Mouse (Mus musculus) liver, embryonic 14.5 days (tissue): Measurements from ENCODE around the gene Asb18. TPM values are rescaled to one million over a fixed set of nuclear protein-coding genes. Genes with fewer than 3 reads are reported as not detected.

ENCODE experiments used
- ATAC-seq: fragments of 200-750 bp; cut with Nextera tagmentation; 2 replicates; pipeline ENCODE4 v1.8.0; 2017; ENCODE audit warnings: moderate number of reproducible peaks, mild to moderate bottlenecking, moderate library complexity; ENCODE audit not compliant: insufficient read depth
- DNase-seq, 3 experiments: peaks; one replicate each; pipeline ENCODE4 v3.0.0-alpha.2; 2012 to 2013; ENCODE audit warnings: low read depth in 3 of 3, low spot score in 3 of 3
- H3K27ac ChIP-seq: fragments of 300-500 bp; sonication (generic); 2 replicates; pipeline ENCODE4 v1.5.1; 2014; ENCODE audit warnings: moderate library complexity, mild to moderate bottlenecking, control low read depth, inconsistent platforms
- H3K27me3 ChIP-seq: fragments of 300-500 bp; sonication (generic); 2 replicates; pipeline ENCODE4 v1.6.1; 2014; ENCODE audit warnings: mild to moderate bottlenecking, low read length, moderate library complexity; ENCODE audit not compliant: control insufficient read depth, insufficient read depth
- H3K36me3 ChIP-seq: fragments of 300-500 bp; sonication (generic); replicated peaks from 2 replicates; pipeline ENCODE4 v1.6.1; 2014; ENCODE audit warnings: low read depth; ENCODE audit not compliant: control insufficient read depth, insufficient read depth
- H3K4me1 ChIP-seq, 2 experiments: fragments of 200-500 bp in 1 of 2; fragments of 300-500 bp in 1 of 2; sonication (generic) in 1 of 2; replicated peaks; 2 replicates each; pipeline ENCODE4 v1.6.1; 2012 to 2014; ENCODE audit warnings: antibody characterized with exemption in 1 of 2, inconsistent platforms in 1 of 2, low read length in 1 of 2; ENCODE audit not compliant: control insufficient read depth in 2 of 2, insufficient read depth in 2 of 2
- H3K4me2 ChIP-seq: fragments of 300-500 bp; sonication (generic); 2 replicates; pipeline ENCODE4 v1.6.1; 2014; ENCODE audit warnings: low read depth, mild to moderate bottlenecking, control low read depth, moderate library complexity
- H3K4me3 ChIP-seq, 2 experiments: fragments of 200-500 bp in 1 of 2; fragments of 300-500 bp in 1 of 2; sonication (generic) in 1 of 2; 2 replicates each; pipeline ENCODE4 v1.5.1; 2012 to 2014; ENCODE audit warnings: low read depth in 2 of 2, low read length in 2 of 2, mild to moderate bottlenecking in 2 of 2, control low read depth in 1 of 2, inconsistent platforms in 1 of 2, moderate library complexity in 1 of 2; ENCODE audit not compliant: insufficient read depth in 1 of 2
- H3K9ac ChIP-seq: fragments of 300-500 bp; sonication (generic); replicated peaks from 2 replicates; pipeline ENCODE4 v1.6.1; 2014; ENCODE audit warnings: mild to moderate bottlenecking, control low read depth, moderate library complexity
- H3K9me3 ChIP-seq: fragments of 300-500 bp; sonication (generic); 2 replicates; pipeline ENCODE4 v1.6.1; 2016; ENCODE audit warnings: low read length, mixed read lengths; ENCODE audit not compliant: control insufficient read depth
- CTCF ChIP-seq: IDR thresholded peaks from 2 replicates; pipeline ENCODE4 v1.5.1; 2016; ENCODE audit warnings: antibody characterized with exemption, low read depth, control low read depth
- EP300 ChIP-seq: IDR thresholded peaks from 2 replicates; pipeline ENCODE4 v1.6.1; 2016; ENCODE audit warnings: antibody characterized with exemption, low read depth
- WGBS: fragments of 180-500 bp; shearing (Covaris S2); extraction: QIAGEN DNeasy Blood & Tissue Kit; methylation state at CpG from one replicate; pipeline ENCODE4 v1.1.7; 2014; ENCODE audit not compliant: insufficient replicate concordance; 5-methylcytosine and 5-hydroxymethylcytosine counted together
- polyA plus RNA-seq, 2 experiments: library from polyadenylated mRNA; depleted of rRNA in 1 of 2; stranded (reverse) in 1 of 2; unstranded in 1 of 2; fragments of >200 nt; fragmentation: Nextera tagmentation in 1 of 2; extraction: Ambion mirVana in 1 of 2; gene quantifications; 2 replicates each; pipeline versions ENCODE4 v1.2.1 to v1.2.3; 2012 to 2014

Asb18 gene
- polyA plus RNA-seq, 2 experiments, result not detected

DNA sequence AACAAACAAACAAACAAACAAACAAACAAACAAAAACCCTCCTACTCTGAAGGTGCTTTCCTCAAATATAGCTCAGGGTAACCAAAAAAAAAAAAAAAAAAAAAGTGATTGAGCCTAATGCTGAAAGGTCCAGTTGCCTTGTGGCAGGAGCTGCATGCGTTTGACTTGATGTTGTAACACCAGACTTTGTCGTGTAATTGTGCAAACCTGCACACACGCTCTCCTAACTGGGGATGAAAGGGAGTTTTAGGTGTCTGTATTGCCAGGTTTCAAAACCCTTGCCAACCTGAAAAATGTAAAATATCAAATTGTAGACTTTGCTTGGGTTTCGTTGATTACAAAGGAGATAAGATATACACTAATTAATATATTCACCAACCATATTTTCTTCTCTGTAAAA is 100.9 kb downstream of the Asb18 start:
- Histone ChIP-seq H3K36me3 (no peaks in the 10 kb centered on the region), H3K27me3 (peaks cover 2% of the 10 kb centered on the region), H3K9ac (no peak overlapping the region), H3K9me3 (no peaks in the 10 kb centered on the region), H3K4me2 (no peak overlapping the region), H3K4me1 (no peaks in the 10 kb centered on the region), H3K27ac (no peak overlapping the region), H3K4me3 (no peak overlapping the region)
- DNase-seq (no peak), ATAC-seq (no peak)
- TF ChIP-seq EP300 (no peak), CTCF (no peak)
- WGBS, result 60% methylated on average over 4 of the region's 4 CpGs

DNA sequence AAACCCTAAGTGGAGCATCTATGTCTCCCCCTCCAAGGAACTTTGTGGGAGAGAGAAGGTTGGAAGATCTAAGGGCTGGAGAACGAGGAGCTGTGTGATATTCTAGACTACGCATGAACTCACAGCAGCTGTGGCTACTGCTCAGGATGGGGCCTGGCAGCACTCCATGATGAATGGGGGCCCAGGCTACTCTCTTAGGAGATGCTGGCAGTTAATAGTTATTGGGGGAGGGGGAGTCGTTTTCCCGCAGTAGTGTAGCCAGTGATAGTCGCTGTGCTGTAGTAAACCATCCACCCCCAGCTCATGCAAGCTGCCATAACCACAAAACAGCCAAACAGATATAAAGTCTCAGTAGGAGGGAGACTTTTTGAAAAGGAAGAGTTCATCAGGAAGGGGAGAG is 102.1 kb downstream of the Asb18 start:
- ATAC-seq (no peak), DNase-seq (no peak)
- Histone ChIP-seq H3K4me2 (no peak overlapping the region), H3K4me1 (no peaks in the 10 kb centered on the region), H3K36me3 (no peaks in the 10 kb centered on the region), H3K4me3 (no peak overlapping the region), H3K9me3 (no peaks in the 10 kb centered on the region), H3K27ac (no peak overlapping the region), H3K27me3 (no peaks in the 10 kb centered on the region), H3K9ac (no peak overlapping the region)
- WGBS, result 44% methylated on average over 5 of the region's 5 CpGs
- no peak for TF ChIP-seq CTCF
- TF ChIP-seq EP300, result no peak

DNA sequence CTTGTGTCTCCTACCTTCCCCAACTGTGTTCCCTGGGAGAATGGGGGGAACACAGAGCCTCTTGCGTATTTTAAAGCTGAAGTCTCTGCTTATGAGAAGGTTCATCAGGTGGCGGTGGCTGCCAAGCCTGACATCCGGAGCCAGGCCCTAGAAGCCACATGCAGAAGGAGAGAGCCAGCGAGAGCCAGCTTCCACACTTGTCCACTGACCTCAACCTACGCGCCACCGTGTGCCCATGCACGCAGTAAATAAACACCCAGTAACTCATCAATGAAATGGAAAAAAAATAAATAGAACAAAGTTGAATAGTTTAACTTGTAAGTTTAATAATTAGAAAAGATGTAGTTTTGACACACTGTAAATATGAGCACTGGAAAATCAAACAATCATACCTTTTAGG is 104.7 kb downstream of the Asb18 start:
- Histone ChIP-seq H3K9ac (no peak overlapping the region), H3K27me3 (no peaks in the 10 kb centered on the region), H3K9me3 (no peaks in the 10 kb centered on the region), H3K36me3 (no peaks in the 10 kb centered on the region), H3K4me3 (no peak overlapping the region), H3K4me1 (no peaks in the 10 kb centered on the region), H3K4me2 (no peak overlapping the region), H3K27ac (no peak overlapping the region)
- no peak for DNase-seq
- WGBS, result 76% methylated on average over 8 of the region's 8 CpGs
- no peak for TF ChIP-seq EP300
- TF ChIP-seq CTCF, result no peak
- ATAC-seq, result no peak

DNA sequence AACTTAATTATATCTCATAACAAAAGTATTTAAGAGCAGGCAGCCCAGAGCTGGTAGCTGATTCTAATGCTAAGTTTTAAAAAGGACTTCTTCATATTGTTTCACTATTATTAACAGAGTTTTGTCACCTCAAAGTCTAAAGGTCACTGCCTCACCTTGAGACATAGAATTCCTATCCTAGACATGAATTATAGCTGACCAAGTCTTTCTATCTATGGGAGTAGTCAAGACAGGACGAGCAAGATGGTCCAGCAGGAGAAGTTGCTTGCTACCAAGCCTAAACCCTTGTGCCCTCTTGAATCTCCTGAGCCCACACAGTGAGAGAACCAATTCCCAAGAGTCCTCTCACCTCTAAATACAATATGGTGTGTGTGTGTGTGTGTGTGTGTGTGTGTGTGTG is 111.8 kb downstream of the Asb18 start:
- WGBS, result 45% methylated on average over 1 of the region's 1 CpGs
- ATAC-seq (no peak), DNase-seq (no peak)
- no peak for TF ChIP-seq CTCF
- TF ChIP-seq EP300, result no peak
- H3K9ac ChIP-seq, result no peak overlapping the region
- no peaks in the 10 kb centered on the region for H3K36me3 ChIP-seq
- no peak overlapping the region for H3K4me2 ChIP-seq
- H3K4me3 ChIP-seq, result no peak overlapping the region
- no peak overlapping the region for H3K27ac ChIP-seq
- no peaks in the 10 kb centered on the region; a peak in 1 of 4 replicates for H3K4me1 ChIP-seq
- no peaks in the 10 kb centered on the region for H3K9me3 ChIP-seq
- no peaks in the 10 kb centered on the region for H3K27me3 ChIP-seq

DNA sequence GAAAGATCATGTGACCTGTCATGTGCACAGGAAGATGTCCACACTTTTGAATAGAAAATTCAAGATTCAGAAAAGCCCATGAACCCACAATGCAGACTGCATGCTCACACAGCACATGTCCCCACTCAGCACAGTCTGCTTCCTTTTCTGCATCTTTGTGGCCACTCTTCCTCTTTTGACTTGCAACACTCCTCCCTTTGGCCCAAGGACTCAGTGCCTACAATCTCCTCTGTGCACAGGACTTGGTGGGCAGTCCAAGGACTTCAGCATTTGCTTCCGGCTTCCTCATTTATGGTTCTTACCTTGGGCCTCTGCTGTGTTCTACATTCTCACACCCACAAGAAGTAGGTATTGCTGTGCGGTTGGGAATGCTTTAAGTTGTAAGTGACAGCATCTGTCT is 112.2 kb downstream of the Asb18 start:
- ATAC-seq, result no peak
- no peak overlapping the region for H3K4me3 ChIP-seq
- H3K27ac ChIP-seq, result no peak overlapping the region
- H3K9ac ChIP-seq, result no peak overlapping the region
- no peaks in the 10 kb centered on the region for H3K27me3 ChIP-seq
- H3K36me3 ChIP-seq, result no peaks in the 10 kb centered on the region
- TF ChIP-seq CTCF, result no peak
- no peak for TF ChIP-seq EP300
- H3K4me1 ChIP-seq, result no peaks in the 10 kb centered on the region; a peak in 1 of 4 replicates
- WGBS, result 40% methylated on average over 2 of the region's 2 CpGs
- H3K9me3 ChIP-seq, result no peaks in the 10 kb centered on the region
- DNase-seq, result no peak
- H3K4me2 ChIP-seq, result no peak overlapping the region

GRCm38 (mm10) chr1:89901381-89901780 is 113.1 kb downstream of the Asb18 start:
- TF ChIP-seq CTCF (no peak), EP300 (no peak)
- 41% methylated on average over 4 of the region's 4 CpGs for WGBS
- H3K4me3 ChIP-seq, result no peak overlapping the region
- DNase-seq, result no peak
- no peaks in the 10 kb centered on the region for H3K27me3 ChIP-seq
- no peak overlapping the region for H3K9ac ChIP-seq
- H3K27ac ChIP-seq, result no peak overlapping the region
- H3K4me2 ChIP-seq, result no peak overlapping the region
- ATAC-seq, result no peak
- H3K9me3 ChIP-seq, result no peaks in the 10 kb centered on the region
- no peaks in the 10 kb centered on the region for H3K36me3 ChIP-seq
- no peaks in the 10 kb centered on the region; a peak in 1 of 4 replicates for H3K4me1 ChIP-seq

Other genes starting within 250 kb of the Asb18 start
- 0.55 and 0.73 TPM in 2 replicates for gene Gbx2, start 83.5 kb downstream of the Asb18 start, polyA plus RNA-seq (2012; rRNA removed)
- 0.58 and 0.63 TPM in 2 replicates for gene Gbx2, start 83.5 kb downstream of the Asb18 start, polyA plus RNA-seq (2014; fragmentation: Nextera tagmentation; extraction: Ambion mirVana)
- 0.04 and 0.12 TPM in 2 replicates for gene Iqca, start 138.7 kb upstream of the Asb18 start, polyA plus RNA-seq (2012; rRNA removed)
- 0.28 and 0.29 TPM in 2 replicates for gene Iqca, start 138.7 kb upstream of the Asb18 start, polyA plus RNA-seq (2014; fragmentation: Nextera tagmentation; extraction: Ambion mirVana)
- 3.3 and 3.7 TPM in 2 replicates for gene Ackr3, start 189.3 kb upstream of the Asb18 start, polyA plus RNA-seq (2012; rRNA removed)
- gene Ackr3, start 189.3 kb upstream of the Asb18 start, polyA plus RNA-seq (2014; fragmentation: Nextera tagmentation; extraction: Ambion mirVana), result 1.9 and 2.1 TPM in 2 replicates